Mouse (Mus musculus): ENCODE results near the gene Olfr960.

Olfr960 gene

GRCm38 (mm10) chr9:39621073-39621472, at the start of gene Olfr960:
TSS of gene Olfr960 (plus strand) at chr9:39621373.
- DNase-seq = no peak

- no peak for DNase-seq
Measured at GRCm38 (mm10) chr9:39575469-39575868, 45.7 kb upstream of the Olfr960 start, which contains the start of gene Olfr959. TSS of gene Olfr959 (minus strand) at chr9:39575569.

DNA sequence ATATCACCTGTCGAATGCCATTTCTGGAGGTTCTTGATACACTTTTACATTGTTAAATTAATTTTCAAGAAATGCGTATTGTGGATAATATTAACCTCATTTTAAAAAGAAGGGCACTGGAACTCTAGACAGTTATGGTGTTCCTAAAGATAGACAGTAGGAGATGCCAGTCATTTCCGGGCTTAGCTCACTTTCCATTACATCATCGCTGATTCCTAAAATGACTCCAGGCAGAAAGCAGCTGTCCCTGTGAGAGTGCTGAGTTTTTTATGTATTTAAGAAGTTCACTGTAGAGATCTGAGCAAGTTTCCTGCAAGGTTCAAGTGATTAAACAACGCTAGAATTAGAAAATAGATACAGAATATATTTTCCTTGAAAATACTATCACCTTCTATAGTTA, 44.1 kb upstream of the Olfr960 start:
- DNase-seq = no peak

DNA sequence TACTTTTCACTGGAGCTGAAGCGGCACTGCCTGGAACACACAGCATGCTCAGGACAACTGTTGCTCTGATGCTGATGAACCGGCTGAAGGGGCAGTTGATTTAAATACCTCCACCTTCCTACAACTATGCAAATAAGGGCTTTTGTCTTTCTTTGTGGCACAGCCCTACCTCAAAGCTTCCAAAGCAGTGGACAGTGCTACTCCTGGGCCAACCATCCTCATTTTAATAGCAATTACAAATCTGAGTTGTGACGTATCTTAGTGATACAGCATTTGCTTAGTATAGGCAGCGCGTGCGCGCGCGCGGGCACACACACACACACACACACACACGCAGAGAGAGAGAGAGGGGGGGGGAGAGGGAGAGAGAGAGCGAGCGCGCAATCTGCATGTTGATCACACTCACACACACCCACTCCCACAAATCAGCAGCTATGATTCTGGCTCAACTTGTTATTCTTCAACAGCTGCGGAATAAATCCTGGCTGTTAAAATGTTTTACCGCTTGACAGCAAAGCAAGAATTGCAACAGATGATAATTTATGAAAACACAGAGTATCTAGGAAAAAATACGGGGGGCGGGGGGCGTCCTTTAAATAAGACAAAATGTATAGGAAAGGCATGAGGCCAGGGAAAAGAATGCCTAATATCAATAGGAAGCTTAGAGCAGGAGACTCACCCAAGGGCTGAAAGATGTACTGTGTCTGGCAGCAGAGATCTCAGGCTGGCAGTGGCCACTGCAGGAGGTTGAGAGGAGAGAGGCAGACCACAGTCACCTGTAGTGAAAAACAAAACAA, 18.4 kb upstream of the Olfr960 start:
- DNase-seq = no peak

- no peak for DNase-seq
Measured at GRCm38 (mm10) chr9:39603333-39603845, 17.8 kb upstream of the Olfr960 start.

DNA sequence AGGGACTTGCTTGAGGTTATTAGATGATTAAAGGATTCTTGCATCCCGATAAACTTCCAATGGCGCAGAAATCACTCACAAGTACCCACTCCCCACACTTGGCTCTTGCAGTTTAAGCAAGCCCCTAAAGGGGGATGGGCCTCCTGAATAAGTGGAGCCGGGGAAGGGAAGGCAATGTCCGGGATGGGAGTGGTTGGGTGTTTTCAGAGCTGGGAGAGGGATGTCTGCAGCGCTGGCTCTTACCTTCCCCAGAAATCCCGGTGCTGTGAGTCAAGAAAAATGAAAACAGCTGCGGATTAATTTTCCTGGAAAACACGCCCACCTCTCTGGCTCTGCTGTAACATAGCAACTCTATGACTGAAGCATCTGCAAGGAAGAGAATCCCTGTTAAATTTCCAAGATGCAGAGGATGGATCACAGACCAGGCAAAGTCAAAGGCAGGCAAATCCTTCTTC, 17.1 kb upstream of the Olfr960 start, which contains the start of gene AW551984:
Gene AW551984, minus strand, starts transcription at position 405 of the 455 bp plus-strand sequence.
- DNase-seq = no peak

DNA sequence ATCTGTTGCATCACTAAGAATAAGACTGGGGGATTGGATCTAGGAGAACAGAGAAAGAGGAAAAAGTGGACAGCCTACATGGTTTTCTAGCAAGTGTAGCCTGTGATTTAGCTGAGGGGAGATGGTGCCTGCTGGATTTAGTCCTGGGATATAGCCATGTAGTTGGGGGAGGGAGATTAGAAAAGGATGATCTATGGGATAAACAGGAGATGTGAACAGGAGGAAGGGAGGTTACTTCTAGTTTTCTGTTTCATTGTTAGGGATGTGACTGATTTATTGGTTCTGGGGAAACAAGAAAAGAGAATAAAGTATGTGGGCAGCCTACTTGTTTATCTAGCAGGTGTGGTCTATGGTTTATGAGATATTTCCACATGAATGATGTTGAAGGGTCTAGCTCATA, 12.7 kb upstream of the Olfr960 start:
- DNase-seq = no peak

DNA sequence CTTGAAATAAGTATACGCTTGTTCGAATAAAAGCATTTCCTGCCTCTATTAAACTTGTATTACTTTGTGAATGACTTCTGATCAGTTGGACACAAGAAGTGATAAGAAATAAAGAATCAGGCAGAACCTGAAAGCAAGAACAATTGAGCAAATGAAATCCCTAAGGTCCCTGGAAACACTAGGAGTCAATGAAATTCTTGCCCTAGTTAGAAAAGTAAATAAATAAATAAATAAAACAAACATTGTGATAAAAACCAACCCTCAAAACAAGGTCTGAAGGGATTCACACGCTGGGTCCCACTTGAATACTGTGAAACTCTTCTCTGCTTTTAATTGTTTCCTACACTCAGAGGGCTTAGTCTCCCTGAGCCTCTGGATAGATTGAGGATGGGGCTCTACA, 10.8 kb upstream of the Olfr960 start, which contains the start of gene Olfr148:
Gene Olfr148, plus strand, starts transcription at position 301 of the 400 bp plus-strand sequence.
- DNase-seq = no peak

DNA sequence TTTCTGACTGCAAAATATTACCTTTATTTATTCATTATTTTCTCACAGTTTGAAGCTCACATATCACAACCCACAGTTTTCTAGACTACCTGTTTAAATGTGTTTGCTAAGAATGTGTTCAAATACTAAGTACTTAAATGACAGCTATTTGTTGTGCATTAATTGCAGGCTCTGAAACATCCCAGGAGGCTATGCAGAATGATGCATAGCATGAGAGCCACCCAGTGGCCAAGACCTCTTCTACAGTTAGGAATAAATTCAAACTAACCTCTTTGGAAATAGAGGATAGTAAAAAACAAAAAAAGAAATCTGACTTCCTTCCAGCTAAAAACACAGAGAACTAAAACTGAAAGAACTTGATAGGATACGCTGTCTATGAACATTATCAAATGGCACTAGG, 9.2 kb upstream of the Olfr960 start:
- no peak for DNase-seq

DNA sequence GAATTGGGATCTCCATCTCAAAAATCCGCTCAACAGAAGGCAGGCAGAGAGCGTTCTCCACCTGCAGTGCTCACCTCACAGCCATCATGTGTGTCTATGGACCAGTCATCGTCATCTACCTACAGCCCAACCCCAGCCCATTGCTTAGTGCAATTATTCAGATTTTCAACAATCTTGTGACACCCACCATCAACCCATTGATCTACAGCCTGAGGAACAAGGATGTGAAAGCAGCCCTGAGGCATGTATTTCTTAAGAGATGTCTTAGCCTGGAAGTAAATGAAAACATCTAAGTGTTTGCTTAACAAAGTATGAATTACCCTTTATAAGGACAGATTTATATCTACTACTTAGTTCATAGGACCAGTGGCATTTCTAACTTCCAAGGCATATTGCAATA, 2.6 kb downstream of the Olfr960 start:
- no peak for DNase-seq

DNA sequence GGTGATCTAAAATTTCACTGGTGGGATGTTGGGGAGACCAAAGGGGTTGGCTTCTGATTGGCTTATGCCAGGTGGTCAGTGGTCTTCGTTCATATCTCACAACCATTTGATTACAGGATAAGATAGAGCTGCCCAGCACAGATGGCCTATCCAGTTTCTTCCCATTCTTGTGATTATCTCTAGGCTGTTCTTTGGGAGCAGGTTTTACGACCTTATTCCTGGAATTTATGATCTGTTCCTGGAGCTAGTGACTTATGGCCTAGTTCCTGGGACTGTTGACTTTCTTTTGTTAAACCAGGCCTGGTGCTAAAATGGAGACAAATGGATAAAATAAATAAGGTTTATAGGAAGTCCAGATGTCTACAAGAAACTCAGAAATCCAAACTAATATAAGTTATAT, 3.5 kb downstream of the Olfr960 start:
- DNase-seq = no peak

- DNase-seq = no peak
Measured at GRCm38 (mm10) chr9:39629069-39629468, 7.9 kb downstream of the Olfr960 start.

DNA sequence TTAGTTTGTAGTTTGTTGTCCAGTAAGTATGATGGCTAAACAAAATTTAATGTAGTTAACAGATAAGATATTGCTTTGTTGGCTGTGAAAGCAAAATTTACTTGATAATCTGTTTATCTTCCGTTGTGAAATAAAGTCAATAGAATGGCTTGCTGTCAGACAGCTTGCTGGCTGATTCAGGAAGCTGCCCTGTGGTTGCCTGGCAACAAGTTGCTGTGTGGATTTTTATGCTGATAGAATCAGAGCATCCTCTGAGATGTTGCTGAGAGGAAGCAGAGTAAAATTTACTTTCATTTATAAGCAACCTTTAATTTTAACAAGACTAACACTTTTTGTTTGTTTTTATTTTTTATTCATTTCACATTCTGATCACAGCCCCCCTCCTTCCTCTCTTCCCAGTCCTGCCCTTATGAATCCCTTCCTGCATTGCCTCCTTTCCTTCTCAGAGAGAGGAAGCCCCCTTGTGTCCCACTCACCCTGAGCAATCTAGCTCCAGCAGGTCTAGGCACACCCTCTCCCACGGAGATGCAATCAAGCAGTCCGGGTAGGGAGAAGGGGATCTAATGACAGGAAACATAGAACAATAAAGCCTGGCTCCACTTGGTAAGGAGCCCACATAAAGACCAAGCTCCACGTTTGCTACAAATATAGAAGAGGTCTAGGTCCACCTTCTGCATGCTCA, 12.9 kb downstream of the Olfr960 start:
- no peak for DNase-seq

DNA sequence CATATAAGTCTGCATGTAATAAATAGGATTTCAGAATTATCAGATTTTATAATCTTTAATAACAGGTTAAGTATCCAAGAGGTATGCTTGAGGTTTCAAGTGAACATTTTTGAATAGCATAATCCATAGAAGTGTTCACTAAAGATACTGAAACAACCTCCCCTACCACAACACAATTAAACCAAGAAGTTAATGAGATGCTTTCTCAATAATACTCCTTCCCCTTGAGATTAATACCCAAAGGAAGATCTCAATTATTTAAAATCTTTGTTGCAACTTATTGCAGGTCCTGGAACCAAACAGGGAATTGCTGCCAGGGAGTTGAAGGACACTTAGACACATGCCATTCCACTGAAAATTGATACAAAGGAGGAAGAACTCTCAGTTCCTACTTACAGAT, 23.6 kb downstream of the Olfr960 start, which contains the start of gene Olfr961:
Gene Olfr961, plus strand, starts transcription at position 301 of the 400 bp plus-strand sequence.
- no peak for DNase-seq

DNA sequence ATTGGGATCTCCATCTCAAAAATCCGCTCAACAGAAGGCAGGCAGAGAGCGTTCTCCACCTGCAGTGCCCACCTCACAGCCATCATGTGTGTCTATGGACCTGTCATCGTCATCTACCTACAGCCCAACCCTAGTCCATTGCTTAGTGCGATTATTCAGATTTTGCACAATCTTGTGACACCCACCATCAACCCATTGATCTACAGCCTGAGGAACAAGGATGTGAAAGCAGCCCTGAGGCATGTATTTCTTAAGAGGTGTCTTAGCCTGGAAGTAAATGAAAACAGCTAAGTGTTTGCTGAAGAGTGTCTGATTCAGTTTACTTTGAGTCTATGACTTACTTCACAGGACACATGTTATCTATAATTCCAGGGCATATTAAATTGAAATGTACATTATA, 26.2 kb downstream of the Olfr960 start:
- no peak for DNase-seq

GRCm38 (mm10) chr9:39654756-39655396, 33.7 kb downstream of the Olfr960 start:
- DNase-seq = no peak

GRCm38 (mm10) chr9:39666905-39667304, 45.7 kb downstream of the Olfr960 start, which contains the start of gene Olfr963:
TSS of gene Olfr963 (plus strand) at chr9:39667205.
- DNase-seq = no peak

DNA sequence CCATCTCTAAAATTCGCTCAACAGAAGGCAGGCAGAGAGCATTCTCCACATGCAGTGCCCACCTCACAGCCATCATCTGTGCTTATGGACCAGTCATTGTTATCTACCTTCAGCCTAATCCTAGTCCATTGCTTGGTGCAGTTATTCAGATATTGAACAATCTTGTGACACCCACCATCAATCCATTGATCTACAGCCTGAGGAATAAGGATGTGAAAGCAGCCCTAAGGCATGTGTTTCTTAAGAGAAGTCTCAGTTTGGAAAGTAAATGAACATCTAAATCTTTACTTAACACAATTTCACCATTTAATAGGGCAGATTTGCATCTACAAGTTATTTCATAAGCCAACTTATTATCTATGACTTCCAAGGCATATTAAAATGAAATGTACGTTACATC, 48.5 kb downstream of the Olfr960 start:
- DNase-seq = no peak

Data from thymus, postnatal 14 days (tissue).